ENCODE assay signal across 24 mouse cellular contexts in genomic region chr2:77500480-77500879, GRCm38 (mm10).
A peak's percentile ranks its signal among the peaks of the same experiment; 100 is the strongest.
DNase-seq lines count a peak whose midpoint lies in the region; ATAC-seq and TF ChIP-seq lines count a peak whose summit lies in the region.
"Had no signal": no experiment of that assay in that cellular context is flagged by ENCODE, and none has a peak within 500 bp of the region (broad histone marks: within the 10 kb centered on the region; RNA-seq: fewer than 3 reads in every experiment).

No protein-coding gene starts in this region.

- 64% methylated on average over 6 of the region's 6 CpGs for WGBS in limb, embryonic 14.5 days
- 80% methylated on average over 6 of the region's 6 CpGs for WGBS in limb, embryonic 10.5 days
- 24% methylated on average over 6 of the region's 6 CpGs for WGBS in lung, embryonic 16.5 days
- 38% methylated on average over 6 of the region's 6 CpGs for WGBS in lung, adult 2 months

- H3K4me1 ChIP-seq in limb, embryonic 14.5 days (ENCODE audit: control insufficient read depth, insufficient read depth, low read length) = no peaks in the 10 kb centered on the region
- no peaks in the 10 kb centered on the region for H3K4me1 ChIP-seq in limb, embryonic 10.5 days
- peaks cover 8% of the 10 kb centered on the region; the same call in 1 of the 2 replicates for H3K4me1 ChIP-seq in lung, embryonic 16.5 days (replicated peaks; ENCODE audit: control insufficient read depth, insufficient read depth, low read length)
- H3K4me1 ChIP-seq in lung, adult 2 months (ENCODE audit: control insufficient read depth, insufficient read depth, low read length) = no peaks in the 10 kb centered on the region
- H3K4me1 ChIP-seq: embryonic facial prominence, embryonic 12.5 days; embryonic facial prominence, embryonic 15.5 days had no signal

- no peak overlapping the region for H3K27ac ChIP-seq in limb, embryonic 14.5 days (replicated peaks; ENCODE audit: low read depth, low read length)
- no peak overlapping the region for H3K27ac ChIP-seq in limb, embryonic 10.5 days
- no peak overlapping the region for H3K27ac ChIP-seq in lung, embryonic 16.5 days (ENCODE audit: low read length)
- H3K27ac ChIP-seq: embryonic facial prominence, embryonic 12.5 days; embryonic facial prominence, embryonic 15.5 days; gastrocnemius, adult 2 months; heart, embryonic 13.5 days; hindbrain, embryonic 14.5 days; hindbrain, postnatal 0 days had no signal

- DNase-seq in limb, embryonic 14.5 days (ENCODE audit: low spot score) = peak; percentile 8
- no peak for DNase-seq in limb, embryonic 10.5 days (ENCODE audit: low spot score)
- no peak for DNase-seq in lung, adult 2 months
- peak; percentile 8 for DNase-seq in adipocyte (ENCODE audit: low spot score)
- no peak for DNase-seq in kidney, adult 9 months
- DNase-seq: adrenal gland, postnatal 14 days; cerebellum, adult 11 months; cerebellum, adult 2 months; cerebellum, adult 9-11 months; cerebellum, postnatal 25 days; forebrain, postnatal 0 days; gastrocnemius, adult 2 months; gastrocnemius, postnatal 14 days; heart, adult 18-20 months; heart, postnatal 14 days; heart, postnatal 4 days had no signal

- no peak overlapping the region for H3K9ac ChIP-seq in limb, embryonic 14.5 days (ENCODE audit: low read depth, low read length, severe bottlenecking)
- no peak overlapping the region for H3K9ac ChIP-seq in lung, embryonic 16.5 days (ENCODE audit: low read length)
- H3K9ac ChIP-seq: embryonic facial prominence, embryonic 12.5 days; embryonic facial prominence, embryonic 15.5 days; forebrain, postnatal 0 days; heart, embryonic 13.5 days; hindbrain, embryonic 14.5 days had no signal

- H3K27me3 ChIP-seq in limb, embryonic 14.5 days (ENCODE audit: control insufficient read depth, insufficient read depth, low read length) = no peaks in the 10 kb centered on the region
- H3K27me3 ChIP-seq in limb, embryonic 10.5 days (ENCODE audit: low read depth, poor library complexity, severe bottlenecking) = no peaks in the 10 kb centered on the region
- H3K27me3 ChIP-seq in lung, embryonic 16.5 days (ENCODE audit: control insufficient read depth, insufficient read depth, low read depth, low read length) = no peaks in the 10 kb centered on the region
- H3K27me3 ChIP-seq: embryonic facial prominence, embryonic 12.5 days; embryonic facial prominence, embryonic 15.5 days; heart, embryonic 13.5 days had no signal

- H3K9me3 ChIP-seq in limb, embryonic 14.5 days (ENCODE audit: control insufficient read depth, low read length) = no peaks in the 10 kb centered on the region
- H3K9me3 ChIP-seq in limb, embryonic 10.5 days (replicated peaks) = no peaks in the 10 kb centered on the region
- no peaks in the 10 kb centered on the region for H3K9me3 ChIP-seq in lung, embryonic 16.5 days (ENCODE audit: control insufficient read depth, low read length)
- H3K9me3 ChIP-seq: embryonic facial prominence, embryonic 12.5 days; embryonic facial prominence, embryonic 15.5 days had no signal

- no peak for TF ChIP-seq CTCF in lung, adult 2 months (IDR thresholded peaks at IDR 0.05; ENCODE audit: insufficient read depth, low read length)

- no peak overlapping the region for H3K4me2 ChIP-seq in limb, embryonic 14.5 days (replicated peaks; ENCODE audit: low read depth, low read length, severe bottlenecking)
- H3K4me2 ChIP-seq in lung, embryonic 16.5 days (ENCODE audit: low read depth, low read length) = no peak overlapping the region
- H3K4me2 ChIP-seq: embryonic facial prominence, embryonic 12.5 days; embryonic facial prominence, embryonic 15.5 days; heart, embryonic 13.5 days; hindbrain, embryonic 14.5 days had no signal

- H3K36me3 ChIP-seq in limb, embryonic 14.5 days (ENCODE audit: control insufficient read depth, insufficient read depth, low read length) = no peaks in the 10 kb centered on the region
- H3K36me3 ChIP-seq in limb, embryonic 10.5 days = no peaks in the 10 kb centered on the region
- H3K36me3 ChIP-seq in lung, embryonic 16.5 days (ENCODE audit: control insufficient read depth, insufficient read depth, low read length) = no peaks in the 10 kb centered on the region
- H3K36me3 ChIP-seq: embryonic facial prominence, embryonic 12.5 days; embryonic facial prominence, embryonic 15.5 days; heart, embryonic 13.5 days had no signal

- no peak overlapping the region for H3K4me3 ChIP-seq in limb, embryonic 14.5 days (replicated peaks; ENCODE audit: low read length)
- no peak overlapping the region for H3K4me3 ChIP-seq in limb, embryonic 10.5 days
- no peak overlapping the region for H3K4me3 ChIP-seq in lung, embryonic 16.5 days (ENCODE audit: low read length)
- H3K4me3 ChIP-seq in lung, adult 2 months (replicated peaks; ENCODE audit: extremely low read depth, low read depth, low read length) = no peak overlapping the region
- H3K4me3 ChIP-seq: embryonic facial prominence, embryonic 12.5 days; embryonic facial prominence, embryonic 15.5 days; gastrocnemius, adult 2 months; heart, embryonic 13.5 days had no signal

- no peak for TF ChIP-seq POLR2A in limb, embryonic 14.5 days (IDR thresholded peaks at IDR 0.05; ENCODE audit: borderline replicate concordance, extremely low read depth, insufficient read depth, insufficient read length)
- TF ChIP-seq POLR2A in lung, adult 2 months (IDR thresholded peaks at IDR 0.05; ENCODE audit: borderline replicate concordance, extremely low read depth, low read depth, low read length) = no peak

- no peak for ATAC-seq in limb, embryonic 14.5 days (ENCODE audit: low FRiP score, low read depth)
- peak; percentile 63; the same call in 1 of the 2 replicates for ATAC-seq in lung, embryonic 16.5 days (ENCODE audit: low read depth)
- ATAC-seq: CD4-positive, CD25-positive, alpha-beta regulatory T cell, adult 4 months; forebrain, embryonic 14.5 days; forebrain, postnatal 0 days; hindbrain, postnatal 0 days had no signal

Comparison
In these comparisons a context has a peak if more than half of its experiments do, and no peak if none do; other contexts are left out.
1. DNase-seq: peak in limb, embryonic 14.5 days (single experiment) and adipocyte (single experiment); none in limb, embryonic 10.5 days (single experiment), lung, adult 2 months (single experiment) and kidney, adult 9 months (single experiment).